Mouse (Mus musculus): ENCODE measurements around the gene Pxmp2. TPM values are rescaled to one million over a fixed set of nuclear protein-coding genes. Genes with fewer than 3 reads are reported as not detected.

Gene Pxmp2
- polyA plus RNA-seq, 1 experiment: 4.0 TPM

DNA sequence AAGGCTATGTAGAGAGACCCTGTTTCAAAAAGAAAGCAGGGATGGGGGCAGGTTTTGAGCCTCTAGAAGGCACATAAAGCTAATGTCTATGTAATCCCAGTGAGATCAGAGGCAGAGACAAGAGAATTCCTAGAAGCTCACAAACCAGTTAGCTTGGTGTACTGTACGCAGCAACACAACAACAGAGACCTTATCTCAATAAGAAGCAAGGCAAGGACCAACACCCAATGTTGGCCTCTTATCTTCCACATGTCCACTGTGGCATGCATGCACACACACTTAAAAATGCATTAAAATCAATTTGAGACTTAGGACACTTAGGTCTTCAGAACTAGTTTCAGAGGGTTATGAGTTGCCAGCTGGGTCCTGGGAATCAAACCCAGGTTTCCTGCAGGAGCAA, 5.7 kb upstream of the Pxmp2 start:
- no peaks in the 10 kb centered on the region for H3K79me2 ChIP-seq (ENCODE audit: control insufficient read depth, insufficient read depth)
- no peaks in the 10 kb centered on the region for H3K36me3 ChIP-seq (ENCODE audit: control insufficient read depth, insufficient read depth)
- H3K27me3 ChIP-seq (ENCODE audit: control insufficient read depth, insufficient read depth, insufficient read length): no peaks in the 10 kb centered on the region
- no peak overlapping the region for H3K4me3 ChIP-seq
- TF ChIP-seq CEBPB (IDR thresholded peaks at IDR 0.05; ENCODE audit: insufficient read depth, poor library complexity, severe bottlenecking) (no peak), MYOG (IDR thresholded peaks at IDR 0.05; ENCODE audit: control insufficient read depth in 1 of 3, insufficient read depth in 1 of 3, insufficient read length in 2 of 3, low read depth in 2 of 3) (no peak), TCF12 (IDR thresholded peaks at IDR 0.05; ENCODE audit: insufficient read depth, poor library complexity, severe bottlenecking) (no peak), TCF3 (IDR thresholded peaks at IDR 0.05; ENCODE audit: insufficient read length, low read depth) (no peak), POLR2AphosphoS2 (IDR thresholded peaks at IDR 0.05; ENCODE audit: insufficient read length, low read depth) (no peak), REST (IDR thresholded peaks at IDR 0.05; ENCODE audit: insufficient read depth, insufficient read length) (no peak), USF1 (IDR thresholded peaks at IDR 0.05; ENCODE audit: low read depth) (no peak), MYOD1 (IDR thresholded peaks at IDR 0.05; ENCODE audit: control insufficient read depth in 1 of 3, insufficient read length in 2 of 3, low read depth in 2 of 3) (no peak), MAX (IDR thresholded peaks at IDR 0.05; ENCODE audit: low read depth) (no peak)
- no peak overlapping the region for H3K4me2 ChIP-seq (ENCODE audit: low read depth)
- no peak overlapping the region for H3ac ChIP-seq (ENCODE audit: control insufficient read depth, insufficient read length)

DNA sequence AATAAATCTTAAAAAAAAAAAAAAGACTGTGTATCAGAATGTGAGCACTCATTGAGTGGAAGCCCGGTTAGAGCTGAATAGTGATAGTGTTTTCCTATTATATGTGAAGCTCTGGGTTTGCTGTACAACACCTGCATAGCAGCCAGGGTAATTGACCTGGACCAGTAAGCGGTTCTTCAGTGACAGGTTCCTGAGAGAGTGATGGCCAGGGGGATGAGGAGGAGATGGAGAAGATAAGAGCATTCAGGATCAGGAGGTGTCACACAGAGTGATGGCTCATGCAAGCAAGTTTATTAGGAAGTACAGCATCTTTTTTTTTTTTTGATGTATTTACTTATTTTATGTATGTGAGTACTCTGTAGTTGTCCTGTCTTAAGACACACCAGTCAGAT, 1.1 kb upstream of the Pxmp2 start:
- Histone ChIP-seq H3ac (ENCODE audit: control insufficient read depth, insufficient read length) (no peak overlapping the region), H3K4me3 (peak overlapping the region; percentile 32), H3K36me3 (ENCODE audit: control insufficient read depth, insufficient read depth) (no peaks in the 10 kb centered on the region), H3K79me2 (ENCODE audit: control insufficient read depth, insufficient read depth) (no peaks in the 10 kb centered on the region), H3K4me2 (ENCODE audit: low read depth) (peak overlapping the region; percentile 21), H3K27me3 (ENCODE audit: control insufficient read depth, insufficient read depth, insufficient read length) (no peaks in the 10 kb centered on the region)
- TF ChIP-seq MYOD1 (IDR thresholded peaks at IDR 0.05; ENCODE audit: control insufficient read depth in 1 of 3, insufficient read length in 2 of 3, low read depth in 2 of 3) (no peak), USF1 (IDR thresholded peaks at IDR 0.05; ENCODE audit: low read depth) (no peak), SRF (IDR thresholded peaks at IDR 0.05; ENCODE audit: control insufficient read depth, insufficient read length, low read depth) (no peak), MAX (IDR thresholded peaks at IDR 0.05; ENCODE audit: low read depth) (no peak), CEBPB (IDR thresholded peaks at IDR 0.05; ENCODE audit: insufficient read depth, poor library complexity, severe bottlenecking) (no peak), POLR2A (IDR thresholded peaks at IDR 0.05; ENCODE audit: insufficient read length, low read depth) (no peak), TCF3 (IDR thresholded peaks at IDR 0.05; ENCODE audit: insufficient read length, low read depth) (no peak)

DNA sequence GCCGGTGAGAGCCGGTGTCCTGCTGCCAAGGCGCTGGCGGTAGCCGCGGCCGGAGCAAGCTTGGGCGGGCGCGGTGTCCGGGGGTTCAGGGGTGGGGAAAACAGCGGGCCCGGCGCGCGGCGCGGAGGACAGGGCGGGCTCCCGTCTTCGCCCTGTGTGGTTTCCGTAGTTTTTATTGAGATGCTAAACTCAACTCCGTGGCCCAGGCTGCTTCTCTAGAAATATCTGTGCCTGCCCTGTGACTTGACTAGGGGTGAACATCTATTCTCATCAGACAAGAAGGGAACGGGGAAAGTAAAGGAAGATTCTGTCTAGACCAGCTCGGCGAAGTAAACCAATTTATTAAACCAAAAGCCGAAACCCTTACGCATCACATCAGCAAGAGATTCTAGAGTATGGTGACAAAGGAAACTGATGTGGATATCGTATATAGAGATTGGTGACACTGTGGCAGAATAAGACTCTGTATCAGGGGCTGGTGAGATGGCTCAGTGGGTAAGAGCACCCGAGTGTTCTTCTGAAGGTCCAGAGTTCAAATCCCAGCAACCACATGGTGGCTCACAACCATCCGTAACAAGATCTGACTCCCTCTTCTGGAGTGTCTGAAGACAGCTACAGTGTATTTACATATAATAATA, 579 bp upstream of the Pxmp2 start:
- H3K27me3 ChIP-seq (ENCODE audit: control insufficient read depth, insufficient read depth, insufficient read length): no peaks in the 10 kb centered on the region
- H3K36me3 ChIP-seq (ENCODE audit: control insufficient read depth, insufficient read depth): no peaks in the 10 kb centered on the region
- H3ac ChIP-seq (ENCODE audit: control insufficient read depth, insufficient read length): peak overlapping the region; percentile 29
- H3K4me3 ChIP-seq: peak overlapping the region; percentile 32
- peak overlapping the region; percentile 70 for H3K4me2 ChIP-seq (ENCODE audit: low read depth)
- H3K79me2 ChIP-seq (ENCODE audit: control insufficient read depth, insufficient read depth): no peaks in the 10 kb centered on the region
- TF ChIP-seq POLR2AphosphoS2 (IDR thresholded peaks at IDR 0.05; ENCODE audit: insufficient read length, low read depth) (no peak), TCF12 (IDR thresholded peaks at IDR 0.05; ENCODE audit: insufficient read depth, poor library complexity, severe bottlenecking) (no peak), REST (IDR thresholded peaks at IDR 0.05; ENCODE audit: insufficient read depth, insufficient read length) (no peak), USF1 (IDR thresholded peaks at IDR 0.05; ENCODE audit: low read depth) (no peak), TCF3 (IDR thresholded peaks at IDR 0.05; ENCODE audit: insufficient read length, low read depth) (no peak), MYOD1 (IDR thresholded peaks at IDR 0.05; ENCODE audit: control insufficient read depth in 1 of 3, insufficient read length in 2 of 3, low read depth in 2 of 3) (no peak), CEBPB (IDR thresholded peaks at IDR 0.05; ENCODE audit: insufficient read depth, poor library complexity, severe bottlenecking) (no peak), E2F4 (IDR thresholded peaks at IDR 0.05; ENCODE audit: insufficient read depth) (no peak), SRF (IDR thresholded peaks at IDR 0.05; ENCODE audit: control insufficient read depth, insufficient read length, low read depth) (no peak), POLR2A (IDR thresholded peaks at IDR 0.05; ENCODE audit: insufficient read length, low read depth) (no peak), MYOG (IDR thresholded peaks at IDR 0.05; ENCODE audit: control insufficient read depth in 1 of 3, insufficient read depth in 1 of 3, insufficient read length in 2 of 3, low read depth in 2 of 3) (no peak), MAX (IDR thresholded peaks at IDR 0.05; ENCODE audit: low read depth) (no peak)

DNA sequence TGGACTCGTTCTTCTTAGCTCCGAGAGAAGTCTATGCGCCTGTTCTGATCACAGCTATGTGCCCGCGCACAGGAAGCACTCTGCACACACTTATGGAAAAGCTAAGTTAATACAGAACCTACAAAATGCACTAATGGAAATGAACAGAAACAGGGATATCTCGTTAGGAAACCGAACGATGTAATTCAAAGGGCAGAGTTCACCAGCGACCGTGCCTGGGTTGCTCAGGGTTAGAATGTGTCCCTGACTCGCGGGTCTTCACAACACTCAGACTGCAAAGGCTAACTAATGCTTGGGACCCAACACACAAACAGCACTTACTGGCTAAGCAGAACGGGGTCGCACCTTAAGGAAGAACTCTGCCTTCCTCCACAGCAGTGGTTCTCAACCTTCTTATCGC, 830 bp downstream of the Pxmp2 start:
- peak overlapping the region; percentile 29 for H3ac ChIP-seq (ENCODE audit: control insufficient read depth, insufficient read length)
- no peak for TF ChIP-seq POLR2A (IDR thresholded peaks at IDR 0.05; ENCODE audit: insufficient read length, low read depth)
- TF ChIP-seq USF1 (IDR thresholded peaks at IDR 0.05; ENCODE audit: low read depth): no peak
- no peak for TF ChIP-seq E2F4 (IDR thresholded peaks at IDR 0.05; ENCODE audit: insufficient read depth)
- TF ChIP-seq MYOG (IDR thresholded peaks at IDR 0.05; ENCODE audit: control insufficient read depth in 1 of 3, insufficient read depth in 1 of 3, insufficient read length in 2 of 3, low read depth in 2 of 3): no peak
- no peak for TF ChIP-seq MAX (IDR thresholded peaks at IDR 0.05; ENCODE audit: low read depth)
- TF ChIP-seq TCF12 (IDR thresholded peaks at IDR 0.05; ENCODE audit: insufficient read depth, poor library complexity, severe bottlenecking): no peak
- no peak for TF ChIP-seq REST (IDR thresholded peaks at IDR 0.05; ENCODE audit: insufficient read depth, insufficient read length)
- no peak for TF ChIP-seq TCF3 (IDR thresholded peaks at IDR 0.05; ENCODE audit: insufficient read length, low read depth)
- H3K4me2 ChIP-seq (ENCODE audit: low read depth): peak overlapping the region; percentile 100
- H3K27me3 ChIP-seq (ENCODE audit: control insufficient read depth, insufficient read depth, insufficient read length): no peaks in the 10 kb centered on the region
- H3K4me3 ChIP-seq: peak overlapping the region; percentile 32
- H3K36me3 ChIP-seq (ENCODE audit: control insufficient read depth, insufficient read depth): no peaks in the 10 kb centered on the region
- no peaks in the 10 kb centered on the region for H3K79me2 ChIP-seq (ENCODE audit: control insufficient read depth, insufficient read depth)

DNA sequence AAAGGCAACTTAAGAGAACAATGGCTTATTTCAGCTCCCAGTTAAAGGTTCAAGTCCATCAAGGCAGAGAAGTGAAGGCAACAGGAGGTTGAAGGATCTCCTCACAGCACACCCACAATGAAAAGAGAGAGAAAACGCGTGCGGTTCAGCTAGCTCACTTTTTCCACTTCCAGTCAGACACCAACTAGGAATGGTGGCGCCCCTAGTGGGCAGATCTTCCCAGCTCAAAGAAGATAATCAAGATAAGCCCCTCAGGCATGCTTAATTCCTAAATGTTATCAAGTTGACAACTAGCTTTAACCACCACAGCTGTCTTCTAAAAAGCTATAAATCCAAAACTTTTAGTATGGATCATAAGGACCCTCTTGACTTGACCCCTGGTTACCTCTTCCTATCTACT, 1.4 kb downstream of the Pxmp2 start:
- Histone ChIP-seq H3K27me3 (ENCODE audit: control insufficient read depth, insufficient read depth, insufficient read length) (no peaks in the 10 kb centered on the region), H3K36me3 (ENCODE audit: control insufficient read depth, insufficient read depth) (no peaks in the 10 kb centered on the region), H3K79me2 (ENCODE audit: control insufficient read depth, insufficient read depth) (no peaks in the 10 kb centered on the region), H3K4me2 (ENCODE audit: low read depth) (peak overlapping the region; percentile 100), H3ac (ENCODE audit: control insufficient read depth, insufficient read length) (no peak overlapping the region), H3K4me3 (peak overlapping the region; percentile 32)
- TF ChIP-seq REST (IDR thresholded peaks at IDR 0.05; ENCODE audit: insufficient read depth, insufficient read length) (no peak), MYOG (IDR thresholded peaks at IDR 0.05; ENCODE audit: control insufficient read depth in 1 of 3, insufficient read depth in 1 of 3, insufficient read length in 2 of 3, low read depth in 2 of 3) (no peak), TCF12 (IDR thresholded peaks at IDR 0.05; ENCODE audit: insufficient read depth, poor library complexity, severe bottlenecking) (no peak), POLR2AphosphoS2 (IDR thresholded peaks at IDR 0.05; ENCODE audit: insufficient read length, low read depth) (no peak), SRF (IDR thresholded peaks at IDR 0.05; ENCODE audit: control insufficient read depth, insufficient read length, low read depth) (no peak), MYOD1 (IDR thresholded peaks at IDR 0.05; ENCODE audit: control insufficient read depth in 1 of 3, insufficient read length in 2 of 3, low read depth in 2 of 3) (no peak), POLR2A (IDR thresholded peaks at IDR 0.05; ENCODE audit: insufficient read length, low read depth) (no peak), MAX (IDR thresholded peaks at IDR 0.05; ENCODE audit: low read depth) (no peak)
